Mouse (Mus musculus) limb, embryonic 14.5 days (tissue): ENCODE data around the gene Ppp6r2. TPM values are rescaled to one million over a fixed set of nuclear protein-coding genes. Genes with fewer than 3 reads are reported as not detected.
A peak's percentile ranks its signal among the peaks of the same experiment; 100 is the strongest.

Experiments
- ATAC-seq: fragments of 200-750 bp; cut with Nextera tagmentation; 2 replicates; pipeline ENCODE4 v1.8.0; 2017; ENCODE audit warnings: low read depth, moderate number of reproducible peaks, moderate TSS enrichment; ENCODE audit not compliant: low FRiP score
- DNase-seq: peaks from one replicate; pipeline ENCODE4 v3.0.0-alpha.2; 2015; ENCODE audit warnings: low spot score
- H3K27ac ChIP-seq: fragments of 300-500 bp; sonication (generic); replicated peaks from 2 replicates; pipeline ENCODE4 v1.5.1; 2014; ENCODE audit warnings: low read depth, mild to moderate bottlenecking, low read length, moderate library complexity, mixed read lengths
- H3K27me3 ChIP-seq: fragments of 300-500 bp; sonication (generic); 2 replicates; pipeline ENCODE4 v1.6.1; 2014; ENCODE audit warnings: low read length, mixed read lengths; ENCODE audit not compliant: control insufficient read depth, insufficient read depth
- H3K36me3 ChIP-seq: fragments of 300-500 bp; sonication (generic); 2 replicates; pipeline ENCODE4 v1.6.1; 2014; ENCODE audit warnings: mild to moderate bottlenecking, low read length, moderate library complexity, mixed read lengths; ENCODE audit not compliant: control insufficient read depth, insufficient read depth
- H3K4me1 ChIP-seq: fragments of 300-500 bp; sonication (generic); 2 replicates; pipeline ENCODE4 v1.6.1; 2014; ENCODE audit warnings: antibody characterized with exemption, low read length, mixed read lengths; ENCODE audit not compliant: control insufficient read depth, insufficient read depth
- H3K4me2 ChIP-seq: fragments of 300-500 bp; sonication (generic); replicated peaks from 2 replicates; pipeline ENCODE4 v1.6.1; 2014; ENCODE audit warnings: low read depth, mild to moderate bottlenecking, low read length, moderate library complexity; ENCODE audit not compliant: severe bottlenecking
- H3K4me3 ChIP-seq: fragments of 300-500 bp; sonication (generic); replicated peaks from 2 replicates; pipeline ENCODE4 v1.5.1; 2014; ENCODE audit warnings: low read length
- H3K9ac ChIP-seq: fragments of 300-500 bp; sonication (generic); 2 replicates; pipeline ENCODE4 v1.6.1; 2014; ENCODE audit warnings: mild to moderate bottlenecking, low read depth, low read length, moderate library complexity; ENCODE audit not compliant: severe bottlenecking
- H3K9me3 ChIP-seq: fragments of 300-500 bp; sonication (generic); 2 replicates; pipeline ENCODE4 v1.6.1; 2016; ENCODE audit warnings: low read length; ENCODE audit not compliant: control insufficient read depth
- POLR2A ChIP-seq: fragments of 200-500 bp; IDR thresholded peaks from 2 replicates; pipeline ENCODE4 v1.8.0; 2012; ENCODE audit warnings: inconsistent platforms, mild to moderate bottlenecking, moderate library complexity, borderline replicate concordance; ENCODE audit not compliant: insufficient read depth, insufficient read length; ENCODE audit errors: extremely low read depth
- WGBS: fragments of 180-500 bp; shearing (Covaris S2); extraction: QIAGEN DNeasy Blood & Tissue Kit; methylation state at CpG from one replicate; pipeline ENCODE4 v1.1.7; 2014; 5-methylcytosine and 5-hydroxymethylcytosine counted together
- polyA plus RNA-seq, 2 experiments: library from polyadenylated mRNA; depleted of rRNA in 1 of 2; stranded (reverse) in 1 of 2; unstranded in 1 of 2; fragments of >200 nt; fragmentation: Nextera tagmentation in 1 of 2; extraction: Ambion mirVana in 1 of 2; gene quantifications; 2 replicates each; pipeline versions ENCODE4 v1.2.1 to v1.2.3; 2012 to 2014

Ppp6r2 gene
- polyA plus RNA-seq, 2 experiments: 28.3 to 71.5 TPM

GRCm38 (mm10) chr15:89171526-89172051 is 39.8 kb upstream of the Ppp6r2 start:
- Histone ChIP-seq H3K27ac (no peak overlapping the region), H3K27me3 (no peaks in the 10 kb centered on the region), H3K9ac (no peak overlapping the region), H3K36me3 (peaks cover 24% of the 10 kb centered on the region), H3K4me3 (no peak overlapping the region), H3K9me3 (no peaks in the 10 kb centered on the region), H3K4me2 (no peak overlapping the region), H3K4me1 (peaks cover 68% of the 10 kb centered on the region)
- no peak for DNase-seq
- ATAC-seq: no peak
- 96% methylated on average over 5 of the region's 5 CpGs for WGBS
- TF ChIP-seq POLR2A: no peak

GRCm38 (mm10) chr15:89172276-89172935 is 38.9 kb upstream of the Ppp6r2 start:
- H3K9me3 ChIP-seq: no peaks in the 10 kb centered on the region
- DNase-seq: no peak
- H3K27ac ChIP-seq: peak overlapping the region; percentile 26; the same call in 1 of the 2 replicates
- H3K27me3 ChIP-seq: no peaks in the 10 kb centered on the region
- peak overlapping the region; percentile 60 for H3K4me3 ChIP-seq
- peak overlapping the region; percentile 94 for H3K4me2 ChIP-seq
- H3K36me3 ChIP-seq: peaks cover 16% of the 10 kb centered on the region
- TF ChIP-seq POLR2A: no peak
- no peak for ATAC-seq
- H3K4me1 ChIP-seq: peaks cover 76% of the 10 kb centered on the region
- H3K9ac ChIP-seq: peak overlapping the region; percentile 72
- 42% methylated on average over 17 of the region's 17 CpGs for WGBS

GRCm38 (mm10) chr15:89173024-89173905 is 38.1 kb upstream of the Ppp6r2 start:
- Histone ChIP-seq H3K4me3 (peak overlapping the region; percentile 60), H3K27ac (peak overlapping the region; percentile 26; the same call in 1 of the 2 replicates), H3K9me3 (no peaks in the 10 kb centered on the region), H3K27me3 (no peaks in the 10 kb centered on the region), H3K9ac (peak overlapping the region; percentile 72), H3K4me2 (peak overlapping the region; percentile 94), H3K4me1 (peaks cover 85% of the 10 kb centered on the region), H3K36me3 (peaks cover 7% of the 10 kb centered on the region)
- WGBS: under 1% methylated on average over 55 of the region's 65 CpGs
- no peak for DNase-seq
- TF ChIP-seq POLR2A: no peak
- ATAC-seq: no peak

- Histone ChIP-seq H3K4me1 (peaks cover 88% of the 10 kb centered on the region), H3K4me3 (peak overlapping the region; percentile 60), H3K27ac (no peak overlapping the region), H3K27me3 (no peaks in the 10 kb centered on the region), H3K9ac (peak overlapping the region; percentile 72), H3K36me3 (0 out of 2 replicates have a peak, but pooled peaks cover 2% of the 10 kb centered on the region), H3K9me3 (no peaks in the 10 kb centered on the region), H3K4me2 (peak overlapping the region; percentile 94)
- WGBS: 1% methylated on average over 12 of the region's 15 CpGs
- TF ChIP-seq POLR2A: no peak
- peak; percentile 12; the same call in 1 of the 2 replicates for ATAC-seq
- no peak for DNase-seq
Observed at GRCm38 (mm10) chr15:89173906-89174214, 37.5 kb upstream of the Ppp6r2 start.

- no peak for TF ChIP-seq POLR2A
- DNase-seq: no peak
- Histone ChIP-seq H3K4me3 (no peak overlapping the region), H3K9me3 (no peaks in the 10 kb centered on the region), H3K36me3 (no peaks in the 10 kb centered on the region), H3K4me2 (peak overlapping the region; percentile 94; the same call in 1 of the 2 replicates), H3K27me3 (no peaks in the 10 kb centered on the region), H3K27ac (no peak overlapping the region), H3K4me1 (peaks cover 83% of the 10 kb centered on the region), H3K9ac (no peak overlapping the region)
- 53% methylated on average over 11 of the region's 11 CpGs for WGBS
- no peak for ATAC-seq
Observed at GRCm38 (mm10) chr15:89174889-89175339, 36.4 kb upstream of the Ppp6r2 start.
